Mouse (Mus musculus) midbrain, embryonic 16.5 days (tissue): ENCODE data around the gene Astl. TPM values are rescaled to one million over a fixed set of nuclear protein-coding genes. Genes with fewer than 3 reads are reported as not detected.

Experiments used
- ATAC-seq: fragments of 200-750 bp; cut with Nextera tagmentation; 2 replicates; pipeline ENCODE4 v1.8.0; 2017; ENCODE audit warnings: moderate TSS enrichment
- H3K27ac ChIP-seq: fragments of 300-500 bp; sonication (generic); 2 replicates; pipeline ENCODE4 v1.5.1; 2014; ENCODE audit warnings: mild to moderate bottlenecking, low read length, mixed read lengths
- H3K27me3 ChIP-seq: fragments of 300-500 bp; sonication (generic); 2 replicates; pipeline ENCODE4 v1.6.1; 2014; ENCODE audit warnings: low read depth, low read length, mixed read lengths; ENCODE audit not compliant: control insufficient read depth, insufficient read depth
- H3K36me3 ChIP-seq: fragments of 300-500 bp; sonication (generic); 2 replicates; pipeline ENCODE4 v1.6.1; 2014; ENCODE audit warnings: mild to moderate bottlenecking, low read length, moderate library complexity, mixed read lengths; ENCODE audit not compliant: control insufficient read depth, insufficient read depth
- H3K4me1 ChIP-seq: fragments of 300-500 bp; sonication (generic); 2 replicates; pipeline ENCODE4 v1.6.1; 2014; ENCODE audit warnings: mild to moderate bottlenecking, low read length, mixed read lengths; ENCODE audit not compliant: control insufficient read depth, insufficient read depth
- H3K4me2 ChIP-seq: fragments of 300-500 bp; sonication (generic); 2 replicates; pipeline ENCODE4 v1.6.1; 2014; ENCODE audit warnings: mild to moderate bottlenecking, low read length, mixed read lengths
- H3K4me3 ChIP-seq: fragments of 300-500 bp; sonication (generic); 2 replicates; pipeline ENCODE4 v1.5.1; 2014; ENCODE audit warnings: low read depth, mild to moderate bottlenecking, low read length, moderate library complexity, mixed read lengths
- H3K9ac ChIP-seq: fragments of 300-500 bp; sonication (generic); 2 replicates; pipeline ENCODE4 v1.6.1; 2014; ENCODE audit warnings: low read depth, low read length, mixed read lengths
- H3K9me3 ChIP-seq: fragments of 300-500 bp; sonication (generic); replicated peaks from 2 replicates; pipeline ENCODE4 v1.6.1; 2014; ENCODE audit warnings: mild to moderate bottlenecking, low read length, mixed read lengths; ENCODE audit not compliant: control insufficient read depth, poor library complexity, severe bottlenecking
- WGBS: fragments of 180-500 bp; shearing (Covaris S2); extraction: QIAGEN DNeasy Blood & Tissue Kit; methylation state at CpG from one replicate; pipeline ENCODE4 v1.1.7; 2014; 5-methylcytosine and 5-hydroxymethylcytosine counted together
- polyA plus RNA-seq: library from polyadenylated mRNA; unstranded; fragments of >200 nt; fragmentation: Nextera tagmentation; extraction: Ambion mirVana; gene quantifications from 2 replicates; pipeline ENCODE4 v1.2.1, GENCODE M21; 2015

Astl gene
- polyA plus RNA-seq, 1 experiment from 2014 or later: not detected

GRCm38 (mm10) chr2:127307179-127307578 lies 31.3 kb upstream of the Astl start:
- Histone ChIP-seq H3K36me3 (no peaks in the 10 kb centered on the region), H3K4me2 (no peak overlapping the region), H3K4me3 (no peak overlapping the region), H3K4me1 (no peaks in the 10 kb centered on the region), H3K9ac (no peak overlapping the region), H3K27me3 (no peaks in the 10 kb centered on the region), H3K27ac (no peak overlapping the region), H3K9me3 (no peaks in the 10 kb centered on the region)
- ATAC-seq: no peak
- WGBS: 50% methylated on average over 3 of the region's 3 CpGs

- Histone ChIP-seq H3K4me2 (no peak overlapping the region), H3K9me3 (no peaks in the 10 kb centered on the region), H3K27me3 (no peaks in the 10 kb centered on the region), H3K4me1 (no peaks in the 10 kb centered on the region), H3K4me3 (no peak overlapping the region), H3K36me3 (no peaks in the 10 kb centered on the region), H3K9ac (no peak overlapping the region), H3K27ac (no peak overlapping the region)
- ATAC-seq: no peak
- 88% methylated on average over 2 of the region's 2 CpGs for WGBS
These were observed 29.8 kb upstream of the Astl start for GRCm38 (mm10) chr2:127308660-127309059.

- Histone ChIP-seq H3K27ac (no peak overlapping the region), H3K36me3 (no peaks in the 10 kb centered on the region), H3K27me3 (no peaks in the 10 kb centered on the region), H3K4me2 (no peak overlapping the region), H3K4me1 (no peaks in the 10 kb centered on the region), H3K9me3 (no peaks in the 10 kb centered on the region), H3K9ac (no peak overlapping the region), H3K4me3 (no peak overlapping the region)
- ATAC-seq: no peak
- WGBS: 48% methylated on average over 2 of the region's 2 CpGs
These were observed 28.2 kb upstream of the Astl start for GRCm38 (mm10) chr2:127310246-127310645.

GRCm38 (mm10) chr2:127310685-127311084 lies 27.8 kb upstream of the Astl start:
- Histone ChIP-seq H3K9ac (no peak overlapping the region), H3K27me3 (no peaks in the 10 kb centered on the region), H3K9me3 (no peaks in the 10 kb centered on the region), H3K36me3 (no peaks in the 10 kb centered on the region), H3K4me3 (no peak overlapping the region), H3K27ac (no peak overlapping the region), H3K4me1 (no peaks in the 10 kb centered on the region), H3K4me2 (no peak overlapping the region)
- 92% methylated on average over 7 of the region's 7 CpGs for WGBS
- ATAC-seq: no peak

GRCm38 (mm10) chr2:127311193-127311592 lies 27.2 kb upstream of the Astl start:
- WGBS: 94% methylated on average over 1 of the region's 1 CpGs

GRCm38 (mm10) chr2:127312801-127313200 lies 25.6 kb upstream of the Astl start:
- no peak for ATAC-seq
- no peaks in the 10 kb centered on the region for H3K36me3 ChIP-seq
- 97% methylated on average over 4 of the region's 4 CpGs for WGBS

More at GRCm38 (mm10) chr2:127311193-127311592, 27.2 kb upstream of the Astl start:
- Histone ChIP-seq H3K4me1 (no peaks in the 10 kb centered on the region), H3K36me3 (no peaks in the 10 kb centered on the region), H3K9me3 (no peaks in the 10 kb centered on the region), H3K9ac (no peak overlapping the region), H3K4me3 (no peak overlapping the region), H3K27me3 (no peaks in the 10 kb centered on the region), H3K27ac (no peak overlapping the region), H3K4me2 (no peak overlapping the region)
- ATAC-seq: no peak

GRCm38 (mm10) chr2:127313878-127314277 lies 24.6 kb upstream of the Astl start:
- no peak overlapping the region for H3K4me2 ChIP-seq
- 37% methylated on average over 4 of the region's 4 CpGs for WGBS
- no peaks in the 10 kb centered on the region for H3K27me3 ChIP-seq
- H3K27ac ChIP-seq: no peak overlapping the region
- H3K4me3 ChIP-seq: no peak overlapping the region
- H3K9me3 ChIP-seq: no peaks in the 10 kb centered on the region
- no peaks in the 10 kb centered on the region for H3K4me1 ChIP-seq
- no peak overlapping the region for H3K9ac ChIP-seq
- H3K36me3 ChIP-seq: no peaks in the 10 kb centered on the region
- no peak for ATAC-seq

More at GRCm38 (mm10) chr2:127312801-127313200, 25.6 kb upstream of the Astl start:
- no peak overlapping the region for H3K4me2 ChIP-seq
- no peak overlapping the region for H3K4me3 ChIP-seq
- H3K9ac ChIP-seq: no peak overlapping the region
- no peaks in the 10 kb centered on the region for H3K9me3 ChIP-seq
- no peaks in the 10 kb centered on the region for H3K4me1 ChIP-seq
- H3K27ac ChIP-seq: no peak overlapping the region
- H3K27me3 ChIP-seq: no peaks in the 10 kb centered on the region

- Histone ChIP-seq H3K27me3 (no peaks in the 10 kb centered on the region), H3K9ac (no peak overlapping the region), H3K4me3 (no peak overlapping the region), H3K36me3 (no peaks in the 10 kb centered on the region), H3K4me2 (no peak overlapping the region), H3K4me1 (no peaks in the 10 kb centered on the region), H3K9me3 (no peaks in the 10 kb centered on the region), H3K27ac (no peak overlapping the region)
- WGBS: 79% methylated on average over 6 of the region's 6 CpGs
- ATAC-seq: no peak
These were observed 23.8 kb upstream of the Astl start for GRCm38 (mm10) chr2:127314467-127315154.

GRCm38 (mm10) chr2:127315155-127315470 lies 23.3 kb upstream of the Astl start:
- no peaks in the 10 kb centered on the region for H3K27me3 ChIP-seq
- H3K36me3 ChIP-seq: no peaks in the 10 kb centered on the region
- no peak for ATAC-seq
- no peaks in the 10 kb centered on the region for H3K4me1 ChIP-seq
- H3K4me3 ChIP-seq: no peak overlapping the region
- H3K27ac ChIP-seq: no peak overlapping the region
- no peak overlapping the region for H3K4me2 ChIP-seq
- no peaks in the 10 kb centered on the region for H3K9me3 ChIP-seq
- H3K9ac ChIP-seq: no peak overlapping the region
- WGBS: 90% methylated on average over 1 of the region's 1 CpGs
